Mouse (Mus musculus) forebrain, embryonic 10.5 days (tissue): ENCODE measurements around the gene Ttc9b. TPM values are rescaled to one million over a fixed set of nuclear protein-coding genes. Genes with fewer than 3 reads are reported as not detected.

Experiments
- DNase-seq: peaks from one replicate; pipeline ENCODE4 v3.0.0-alpha.2; 2017; ENCODE audit warnings: low spot score; ENCODE audit errors: extremely low spot score
- H3K27ac ChIP-seq: fragments of 300-500 bp; sonication (generic); 2 replicates; pipeline ENCODE4 v1.5.1; 2016; ENCODE audit warnings: mild to moderate bottlenecking
- H3K27me3 ChIP-seq: fragments of 300-500 bp; sonication (generic); 2 replicates; pipeline ENCODE4 v1.6.1; 2016; ENCODE audit warnings: mild to moderate bottlenecking; ENCODE audit not compliant: poor library complexity, severe bottlenecking
- H3K36me3 ChIP-seq: fragments of 300-500 bp; sonication (generic); replicated peaks from 2 replicates; pipeline ENCODE4 v1.6.1; 2016; ENCODE audit warnings: mild to moderate bottlenecking, moderate library complexity
- H3K4me1 ChIP-seq: fragments of 300-500 bp; sonication (generic); 2 replicates; pipeline ENCODE4 v1.6.1; 2016
- H3K4me3 ChIP-seq: fragments of 300-500 bp; sonication (generic); 2 replicates; pipeline ENCODE4 v1.5.1; 2016; ENCODE audit warnings: mild to moderate bottlenecking, moderate library complexity
- H3K9me3 ChIP-seq: fragments of 300-500 bp; sonication (generic); 2 replicates; pipeline ENCODE4 v1.6.1; 2016; ENCODE audit warnings: mild to moderate bottlenecking, moderate library complexity
- WGBS: fragments of 180-500 bp; shearing (Covaris S2); methylation state at CpG from one replicate; pipeline ENCODE4 v1.1.7; 2016; 5-methylcytosine and 5-hydroxymethylcytosine counted together
- polyA plus RNA-seq: library from polyadenylated mRNA; unstranded; fragments of >200 nt; fragmentation: Nextera tagmentation; extraction: Ambion mirVana; gene quantifications from 2 replicates; pipeline ENCODE4 v1.2.1, GENCODE M21; 2016

Ttc9b gene
- polyA plus RNA-seq, 1 experiment from 2014 or later = 3.7 TPM

DNA sequence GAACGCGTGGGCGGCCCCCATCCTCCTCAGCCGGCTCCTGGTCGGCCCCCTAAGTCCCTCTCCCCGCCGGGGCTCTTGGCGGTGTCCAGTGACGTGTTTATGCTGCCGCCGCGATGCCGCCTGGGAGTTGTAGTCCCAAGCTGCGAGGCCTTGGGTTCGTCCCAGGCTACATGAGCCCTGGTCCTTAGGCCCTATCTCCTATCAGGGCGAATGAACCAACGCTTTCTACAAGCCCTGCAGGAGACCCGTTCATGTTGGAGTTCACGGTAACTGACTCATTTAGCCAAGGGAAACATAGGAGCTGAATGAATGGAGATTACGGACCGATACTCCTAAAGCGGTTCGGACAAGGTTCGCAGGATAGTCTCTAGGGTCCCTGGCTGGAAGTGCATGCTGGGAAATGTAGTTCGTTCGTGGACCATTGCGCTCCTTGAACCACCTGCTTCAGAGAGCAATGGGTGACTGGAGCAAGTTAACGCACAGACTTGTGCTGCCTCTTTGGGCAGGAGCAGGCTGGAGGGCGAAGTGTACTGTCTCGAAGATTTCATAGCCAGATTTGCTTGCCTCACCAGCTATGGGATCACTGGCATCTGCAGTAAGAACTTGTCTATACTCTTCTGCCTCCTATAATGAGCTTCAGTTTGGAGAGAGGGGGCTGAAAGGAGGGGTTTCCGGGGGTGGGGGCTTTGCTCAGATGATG lies 21.0 kb downstream of the Ttc9b start, which contains the start of gene Map3k10:
TSS of gene Map3k10 (minus strand) at position 77 of the 700 bp plus-strand sequence.
- H3K27ac ChIP-seq = peak within 1 kb of the TSS; percentile 92
- peak within 1 kb of the TSS; percentile 97 for H3K4me3 ChIP-seq
- H3K4me1 ChIP-seq = peaks cover 36% of the 10 kb centered on the region
- no peaks in the 10 kb centered on the region for H3K27me3 ChIP-seq
- peak; percentile 95 for DNase-seq
- no peaks in the 10 kb centered on the region for H3K9me3 ChIP-seq
- H3K36me3 ChIP-seq = peaks cover 24% of the 10 kb centered on the region
- under 1% methylated on average over 31 of the region's 31 CpGs for WGBS

DNA sequence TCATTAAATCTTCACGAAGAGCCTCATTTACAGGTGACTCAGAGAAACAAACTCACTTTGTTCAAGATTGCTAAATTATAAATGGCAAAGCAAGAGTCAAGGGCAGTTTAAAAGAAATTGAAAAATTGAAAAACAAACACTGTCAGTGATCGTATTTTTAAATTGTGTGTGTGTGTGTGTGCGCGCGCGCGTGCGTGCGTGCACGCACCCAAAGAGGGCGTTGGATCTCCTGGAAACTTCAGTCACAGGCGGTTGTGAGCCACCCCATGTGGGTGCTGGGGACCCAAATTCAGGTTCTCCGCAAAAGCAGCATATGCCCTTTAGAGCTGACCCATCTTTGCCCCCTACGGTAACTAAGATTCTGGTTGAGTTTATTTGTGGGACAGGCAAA lies 21.5 kb downstream of the Ttc9b start:
- H3K36me3 ChIP-seq = peaks cover 19% of the 10 kb centered on the region
- H3K27me3 ChIP-seq = no peaks in the 10 kb centered on the region
- peak overlapping the region; percentile 97 for H3K4me3 ChIP-seq
- WGBS = 25% methylated on average over 14 of the region's 14 CpGs
- H3K9me3 ChIP-seq = no peaks in the 10 kb centered on the region
- H3K4me1 ChIP-seq = peaks cover 36% of the 10 kb centered on the region
- no peak for DNase-seq
- peak overlapping the region; percentile 92 for H3K27ac ChIP-seq

DNA sequence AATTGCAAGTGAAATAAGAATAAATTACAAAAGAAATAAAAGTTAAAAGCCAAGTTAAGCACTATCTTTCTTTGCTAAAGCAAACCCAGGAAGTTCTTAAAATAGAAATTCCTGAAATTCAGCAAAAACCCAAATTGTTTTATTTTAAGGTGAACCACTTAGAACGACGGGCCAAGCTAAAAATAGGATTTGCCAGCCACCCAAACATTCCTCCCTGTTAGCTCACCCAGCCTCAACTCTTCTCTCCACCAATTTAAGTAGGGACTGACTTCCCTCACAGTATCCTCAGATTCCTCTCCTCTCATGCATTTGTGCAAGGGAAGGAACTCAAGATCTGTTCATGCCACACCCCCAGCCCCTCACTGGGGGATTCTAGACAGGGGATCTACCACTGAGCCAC lies 29.5 kb downstream of the Ttc9b start:
- H3K4me3 ChIP-seq = no peak overlapping the region
- H3K27ac ChIP-seq = no peak overlapping the region
- H3K9me3 ChIP-seq = no peaks in the 10 kb centered on the region
- H3K27me3 ChIP-seq = no peaks in the 10 kb centered on the region
- H3K36me3 ChIP-seq = no peaks in the 10 kb centered on the region
- WGBS = 84% methylated on average over 2 of the region's 2 CpGs
- DNase-seq = no peak
- peaks cover 10% of the 10 kb centered on the region for H3K4me1 ChIP-seq

DNA sequence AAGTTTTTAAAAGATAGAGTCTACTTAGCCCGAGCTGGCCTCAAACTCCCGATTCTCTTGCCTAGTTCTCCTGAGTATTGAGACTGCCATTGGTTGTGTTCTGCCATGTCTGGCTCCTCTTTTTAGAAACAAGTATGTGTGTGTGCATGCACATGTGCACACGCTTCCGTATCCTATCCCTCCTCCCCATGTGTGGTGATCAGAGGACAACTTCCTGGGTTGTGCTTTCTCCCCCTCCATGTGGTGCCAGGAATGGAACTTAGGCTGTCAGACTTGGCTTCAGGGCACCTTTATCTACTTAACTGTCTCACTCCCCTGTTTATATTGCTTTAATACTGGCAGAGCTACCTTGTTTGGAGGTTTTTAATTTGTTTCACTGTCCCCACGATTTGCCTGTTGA lies 31.5 kb downstream of the Ttc9b start:
- Histone ChIP-seq H3K9me3 (no peaks in the 10 kb centered on the region), H3K27ac (peak overlapping the region; percentile 65), H3K4me3 (peak overlapping the region; percentile 33), H3K36me3 (no peaks in the 10 kb centered on the region), H3K27me3 (no peaks in the 10 kb centered on the region), H3K4me1 (peaks cover 20% of the 10 kb centered on the region)
- 42% methylated on average over 5 of the region's 5 CpGs for WGBS
- DNase-seq = no peak

DNA sequence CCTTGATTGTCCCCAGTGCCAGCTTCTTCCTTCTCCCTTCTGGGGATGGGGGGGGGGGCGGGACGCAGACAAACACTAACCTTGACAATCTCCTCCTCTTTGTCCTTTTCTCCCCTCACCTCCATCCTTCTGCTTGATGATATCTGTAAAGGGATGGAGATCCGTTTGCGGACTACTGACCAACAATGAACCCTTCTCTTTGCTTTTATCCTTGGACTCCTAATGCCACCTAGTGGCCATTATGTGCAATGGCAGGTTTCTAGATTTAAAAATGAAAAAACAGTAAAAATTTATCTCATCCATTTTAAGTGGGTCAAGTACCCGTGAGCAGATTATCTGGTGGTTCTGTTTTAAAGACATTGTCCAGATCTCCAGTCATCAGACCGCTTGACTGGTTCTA lies 32.0 kb downstream of the Ttc9b start:
- H3K27me3 ChIP-seq = no peaks in the 10 kb centered on the region
- 3% methylated on average over 6 of the region's 6 CpGs for WGBS
- peak overlapping the region; percentile 33 for H3K4me3 ChIP-seq
- no peaks in the 10 kb centered on the region for H3K36me3 ChIP-seq
- no peaks in the 10 kb centered on the region for H3K9me3 ChIP-seq
- peak overlapping the region; percentile 65 for H3K27ac ChIP-seq
- peak; percentile 29 for DNase-seq
- H3K4me1 ChIP-seq = peaks cover 24% of the 10 kb centered on the region

DNA sequence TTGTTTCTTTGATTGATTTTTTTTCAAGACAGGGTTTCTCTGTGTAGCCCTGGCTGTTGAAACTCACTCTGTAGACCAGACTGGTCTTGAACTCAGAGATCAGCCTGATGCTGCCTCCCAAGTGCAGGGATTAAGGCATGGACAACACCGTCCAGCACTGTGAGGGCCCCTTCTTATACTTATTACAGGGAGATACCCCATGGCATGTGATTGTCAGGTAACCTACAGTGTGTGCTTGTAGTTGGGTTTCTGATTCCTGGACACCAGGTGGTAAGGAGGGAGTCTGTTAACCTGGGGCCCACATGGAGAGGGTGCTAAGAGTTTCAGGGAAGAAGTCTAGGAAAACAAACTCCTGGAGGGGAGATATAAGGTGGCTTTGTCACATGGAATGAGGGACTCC lies 33.3 kb downstream of the Ttc9b start:
- H3K27me3 ChIP-seq = no peaks in the 10 kb centered on the region

DNA sequence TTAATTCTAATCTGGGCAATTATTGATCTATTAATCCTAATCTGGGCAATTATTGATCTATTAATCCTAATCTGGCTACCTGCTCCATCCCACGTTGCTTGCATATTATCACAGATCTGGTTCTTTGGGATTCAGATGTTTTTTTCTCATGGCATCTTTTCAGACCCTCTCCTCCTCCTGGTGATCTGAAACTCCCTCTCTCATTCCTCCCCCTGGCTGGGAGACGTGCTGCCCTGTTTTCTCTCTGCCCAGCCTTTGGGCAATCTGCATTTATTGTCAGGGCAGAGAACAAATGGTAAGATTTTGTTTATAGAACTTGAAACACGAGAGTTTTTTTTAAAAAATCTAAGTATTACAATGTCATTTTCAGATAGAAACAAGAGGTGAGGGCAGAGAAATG lies 34.1 kb downstream of the Ttc9b start:
- Histone ChIP-seq H3K36me3 (peaks cover 3% of the 10 kb centered on the region), H3K27me3 (no peaks in the 10 kb centered on the region), H3K4me1 (peaks cover 24% of the 10 kb centered on the region), H3K4me3 (peak overlapping the region; percentile 62; the same call in 1 of the 2 replicates), H3K9me3 (no peaks in the 10 kb centered on the region), H3K27ac (no peak overlapping the region)
- DNase-seq = no peak
- 75% methylated on average over 3 of the region's 3 CpGs for WGBS

More for the DNA sequence above, 33.3 kb downstream of the Ttc9b start:
- 85% methylated on average over 1 of the region's 1 CpGs for WGBS
- Histone ChIP-seq H3K36me3 (no peaks in the 10 kb centered on the region), H3K4me3 (no peak overlapping the region), H3K4me1 (peaks cover 24% of the 10 kb centered on the region), H3K27ac (no peak overlapping the region), H3K9me3 (no peaks in the 10 kb centered on the region)
- no peak for DNase-seq

DNA sequence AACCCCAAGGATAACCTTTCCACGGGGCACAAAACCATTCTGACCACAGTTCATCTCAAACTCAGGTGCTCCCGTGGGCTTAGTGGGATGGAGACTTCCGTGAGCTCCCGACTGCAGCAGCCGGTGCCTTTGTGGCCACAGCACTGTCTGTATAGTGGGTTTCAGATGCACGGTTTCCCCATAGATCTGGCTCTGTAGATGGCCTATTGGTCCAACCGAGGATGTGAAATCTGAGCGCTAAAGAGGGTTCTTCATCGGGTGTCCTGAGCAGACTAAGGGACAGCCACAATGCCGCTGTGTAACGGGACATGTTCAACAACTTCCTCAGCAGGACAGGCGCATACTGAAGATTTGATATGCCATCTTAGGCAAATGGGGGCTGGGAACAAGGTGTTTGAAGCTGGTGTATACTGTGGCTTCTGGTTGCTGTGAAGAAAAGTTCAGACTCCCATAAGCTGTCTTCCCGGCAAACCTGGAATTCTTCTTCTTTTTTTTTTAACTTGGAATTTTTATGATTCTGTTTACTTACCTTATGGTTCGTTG lies 34.6 kb downstream of the Ttc9b start:
- H3K27ac ChIP-seq = peak overlapping the region; percentile 90
- WGBS = 43% methylated on average over 14 of the region's 14 CpGs
- no peak for DNase-seq

DNA sequence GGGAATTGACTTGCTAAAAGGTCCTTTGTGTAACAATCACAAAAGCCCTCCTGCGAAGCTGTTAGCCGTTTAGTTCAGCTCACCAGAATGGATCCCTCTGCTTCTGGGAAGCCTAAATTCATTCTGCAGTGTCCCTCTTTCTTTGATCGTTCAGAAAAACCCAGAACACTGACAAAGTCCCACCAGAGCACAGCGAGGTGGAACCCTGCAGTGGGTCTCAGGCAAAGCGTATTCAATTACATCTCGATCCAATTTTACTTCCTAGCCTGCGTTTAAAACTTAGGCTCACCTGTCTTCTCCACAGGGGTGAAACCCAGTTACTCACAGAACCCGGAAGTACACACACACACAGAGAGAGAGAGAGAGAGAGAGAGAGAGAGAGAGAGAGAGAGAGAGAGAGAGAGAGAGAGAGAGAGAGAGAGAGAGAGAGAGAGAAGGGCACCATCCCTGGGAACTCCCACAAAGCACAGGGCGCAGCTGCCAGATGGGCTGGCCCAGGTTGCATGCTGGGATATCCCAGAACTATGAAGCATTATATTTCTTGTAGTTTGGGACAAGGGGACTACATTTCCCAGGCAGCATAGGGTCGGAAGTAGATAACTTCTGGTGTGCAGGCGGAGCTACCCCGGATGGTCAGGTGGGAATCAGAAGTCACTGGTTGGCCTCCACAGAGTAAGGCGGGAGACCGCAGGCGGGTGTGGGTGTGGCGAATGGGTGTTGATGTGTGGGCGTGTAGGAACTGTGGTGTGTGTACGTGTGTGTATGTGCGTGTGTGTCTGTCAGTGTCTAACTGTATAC lies 35.3 kb downstream of the Ttc9b start, which contains the start of gene Zfp607b:
TSS of gene Zfp607b (plus strand) at position 526 of the 798 bp plus-strand sequence.
- Histone ChIP-seq H3K36me3 (peaks cover 8% of the 10 kb centered on the region), H3K27ac (peak within 1 kb of the TSS; percentile 90)
- WGBS = under 1% methylated on average over 19 of the region's 19 CpGs

More for the DNA sequence above, 34.6 kb downstream of the Ttc9b start:
- Histone ChIP-seq H3K36me3 (peaks cover 3% of the 10 kb centered on the region), H3K4me1 (peaks cover 24% of the 10 kb centered on the region), H3K4me3 (peak overlapping the region; percentile 62), H3K27me3 (no peaks in the 10 kb centered on the region), H3K9me3 (no peaks in the 10 kb centered on the region)

DNA sequence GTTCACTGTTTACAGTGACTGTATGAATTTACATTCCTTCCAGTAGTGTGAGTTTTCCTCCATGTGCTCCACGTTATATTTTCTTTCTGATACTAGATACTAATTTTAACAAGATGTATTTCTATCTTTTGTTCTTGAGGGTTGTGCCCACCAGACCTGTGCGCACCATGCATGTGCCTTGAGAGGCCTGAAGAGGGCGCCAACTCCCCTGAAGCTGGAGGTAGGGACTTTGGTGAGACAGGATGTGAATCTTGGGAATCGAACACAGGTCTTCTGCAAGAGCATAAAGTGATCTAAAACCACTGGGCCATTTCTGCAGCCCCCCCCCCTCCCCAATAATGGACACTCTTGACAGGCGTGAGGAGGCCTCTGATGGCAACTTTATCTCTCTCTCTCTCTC lies 37.4 kb downstream of the Ttc9b start:
- H3K9me3 ChIP-seq = no peaks in the 10 kb centered on the region
- H3K4me1 ChIP-seq = peaks cover 19% of the 10 kb centered on the region
- H3K4me3 ChIP-seq = no peak overlapping the region
- peak; percentile 30 for DNase-seq
- peaks cover 17% of the 10 kb centered on the region for H3K36me3 ChIP-seq
- H3K27ac ChIP-seq = no peak overlapping the region
- WGBS = 55% methylated on average over 5 of the region's 5 CpGs
- no peaks in the 10 kb centered on the region for H3K27me3 ChIP-seq

More for the DNA sequence above, 35.3 kb downstream of the Ttc9b start, which contains the start of gene Zfp607b:
- Histone ChIP-seq H3K9me3 (no peaks in the 10 kb centered on the region), H3K4me1 (peaks cover 24% of the 10 kb centered on the region), H3K4me3 (peak within 1 kb of the TSS; percentile 62), H3K27me3 (no peaks in the 10 kb centered on the region)
- peak; percentile 89 for DNase-seq

DNA sequence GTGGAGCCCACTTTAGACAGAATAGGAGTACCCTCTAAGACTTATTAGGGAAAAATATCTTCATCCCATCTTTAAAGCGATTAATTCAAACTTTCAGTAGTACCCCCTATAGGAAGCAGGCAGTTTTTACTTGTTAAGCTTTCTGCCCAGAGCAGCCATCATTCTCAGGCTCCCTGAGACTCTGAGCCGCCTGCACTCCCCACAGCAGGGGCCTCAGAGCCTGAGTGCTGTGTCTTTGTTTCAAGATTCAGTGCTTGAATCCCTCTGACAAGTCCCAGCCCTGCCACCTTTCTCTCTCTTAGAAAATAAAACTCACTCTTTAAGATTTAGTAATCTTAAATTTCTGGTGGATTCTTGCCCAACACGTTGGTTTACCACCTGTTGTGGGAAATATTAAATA lies 43.0 kb downstream of the Ttc9b start:
- Histone ChIP-seq H3K27me3 (no peaks in the 10 kb centered on the region), H3K4me3 (no peak overlapping the region), H3K36me3 (peaks cover 28% of the 10 kb centered on the region), H3K9me3 (no peaks in the 10 kb centered on the region), H3K27ac (no peak overlapping the region), H3K4me1 (peaks cover 3% of the 10 kb centered on the region; the same call in 1 of the 2 replicates)
- DNase-seq = no peak
- 22% methylated on average over 3 of the region's 3 CpGs for WGBS
